Mouse (Mus musculus) erythroblast, embryonic 14.5 days (primary cell): ENCODE measurements around the gene Kctd2. TPM values are rescaled to one million over a fixed set of nuclear protein-coding genes. Genes with fewer than 3 reads are reported as not detected.
"Not testable (repeated sequence)": the region's sequence is repeated elsewhere in the genome, so short reads cannot be mapped to it uniquely, and the experiment has no call there.

Source experiments
- H3K27me3 ChIP-seq: 2 replicates; pipeline ENCODE4 v1.6.1; 2012; ENCODE audit warnings: inconsistent platforms; ENCODE audit not compliant: control insufficient read depth
- H3K36me3 ChIP-seq: 2 replicates; pipeline ENCODE4 v1.6.1; 2012; ENCODE audit warnings: mild to moderate bottlenecking, inconsistent platforms; ENCODE audit not compliant: control insufficient read depth
- H3K4me1 ChIP-seq: 2 replicates; pipeline ENCODE4 v1.6.1; 2012; ENCODE audit warnings: inconsistent platforms; ENCODE audit not compliant: control insufficient read depth
- H3K4me3 ChIP-seq: replicated peaks from 2 replicates; pipeline ENCODE3; 2012; ENCODE audit warnings: moderate library complexity, mild to moderate bottlenecking, inconsistent platforms
- H3K9me3 ChIP-seq: 2 replicates; pipeline ENCODE4 v1.6.1; 2012; ENCODE audit warnings: low read length, inconsistent platforms, mixed read lengths; ENCODE audit not compliant: control insufficient read depth
- GATA1 ChIP-seq: IDR thresholded peaks from 2 replicates; pipeline ENCODE4 v1.6.1; 2012; ENCODE audit warnings: low read length, inconsistent platforms, mixed read lengths
- TAL1 ChIP-seq: IDR thresholded peaks from 3 replicates; pipeline ENCODE4 v1.6.1; 2012; ENCODE audit warnings: low read length, inconsistent platforms, mixed read lengths
- polyA plus RNA-seq: library from polyadenylated mRNA; stranded (reverse); fragments of >175 nt; gene quantifications from 2 replicates; pipeline ENCODE4 v1.2.3, GENCODE M21; 2012

The Kctd2 gene
- polyA plus RNA-seq, 1 experiment = 1.3 TPM

GRCm38 (mm10) chr11:115475025-115475757 lies 55.3 kb downstream of the Kctd2 start, which contains the start of gene Armc7:
TSS of gene Armc7 (plus strand) at chr11:115475667.
- Histone ChIP-seq H3K4me3 (peak within 1 kb of the TSS; percentile 88), H3K4me1 (peaks cover 50% of the 10 kb centered on the region)
- TF ChIP-seq GATA1 = no peak
- no peak for TF ChIP-seq TAL1

GRCm38 (mm10) chr11:115475758-115476237 lies 55.9 kb downstream of the Kctd2 start:
- no peaks in the 10 kb centered on the region for H3K27me3 ChIP-seq
- H3K4me3 ChIP-seq = peak overlapping the region; percentile 88
- peaks cover 50% of the 10 kb centered on the region for H3K4me1 ChIP-seq
- no peaks in the 10 kb centered on the region for H3K9me3 ChIP-seq
- peaks cover 7% of the 10 kb centered on the region for H3K36me3 ChIP-seq
- TF ChIP-seq GATA1 (no peak), TAL1 (no peak)

More at GRCm38 (mm10) chr11:115475025-115475757, 55.3 kb downstream of the Kctd2 start, which contains the start of gene Armc7:
- H3K27me3 ChIP-seq = no peaks in the 10 kb centered on the region
- peaks cover 5% of the 10 kb centered on the region for H3K36me3 ChIP-seq
- no peaks in the 10 kb centered on the region for H3K9me3 ChIP-seq

- not testable (repeated sequence) for H3K36me3 ChIP-seq, H3K9me3 ChIP-seq
- peaks cover 50% of the 10 kb centered on the region for H3K4me1 ChIP-seq
Observed at GRCm38 (mm10) chr11:115476630-115477029, 56.7 kb downstream of the Kctd2 start.

DNA sequence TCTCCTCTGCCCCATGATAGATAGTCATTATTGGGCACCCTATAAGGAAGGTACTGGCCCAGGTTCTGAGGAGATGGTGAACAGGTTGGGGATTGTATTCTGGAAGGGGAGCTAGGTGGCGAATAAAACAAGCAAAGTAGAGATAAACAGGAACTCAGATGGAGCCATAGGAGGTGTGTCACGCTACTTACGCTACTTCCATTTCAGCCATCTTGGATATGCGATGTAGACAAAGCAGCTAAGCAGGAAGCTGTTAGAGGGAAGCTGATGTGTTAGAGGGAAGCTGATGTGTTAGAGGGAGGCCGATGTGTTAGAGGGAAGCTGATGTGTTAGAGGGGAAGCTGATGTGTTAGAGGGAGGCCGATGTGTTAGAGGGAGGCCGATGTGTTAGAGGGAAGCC lies 57.5 kb downstream of the Kctd2 start:
- not testable (repeated sequence) for H3K27me3 ChIP-seq, H3K4me3 ChIP-seq, H3K9me3 ChIP-seq, H3K36me3 ChIP-seq
- H3K4me1 ChIP-seq = peaks cover 50% of the 10 kb centered on the region

More at GRCm38 (mm10) chr11:115476630-115477029, 56.7 kb downstream of the Kctd2 start:
- H3K4me3 ChIP-seq = peak overlapping the region; percentile 88
- H3K27me3 ChIP-seq = not testable (repeated sequence)

DNA sequence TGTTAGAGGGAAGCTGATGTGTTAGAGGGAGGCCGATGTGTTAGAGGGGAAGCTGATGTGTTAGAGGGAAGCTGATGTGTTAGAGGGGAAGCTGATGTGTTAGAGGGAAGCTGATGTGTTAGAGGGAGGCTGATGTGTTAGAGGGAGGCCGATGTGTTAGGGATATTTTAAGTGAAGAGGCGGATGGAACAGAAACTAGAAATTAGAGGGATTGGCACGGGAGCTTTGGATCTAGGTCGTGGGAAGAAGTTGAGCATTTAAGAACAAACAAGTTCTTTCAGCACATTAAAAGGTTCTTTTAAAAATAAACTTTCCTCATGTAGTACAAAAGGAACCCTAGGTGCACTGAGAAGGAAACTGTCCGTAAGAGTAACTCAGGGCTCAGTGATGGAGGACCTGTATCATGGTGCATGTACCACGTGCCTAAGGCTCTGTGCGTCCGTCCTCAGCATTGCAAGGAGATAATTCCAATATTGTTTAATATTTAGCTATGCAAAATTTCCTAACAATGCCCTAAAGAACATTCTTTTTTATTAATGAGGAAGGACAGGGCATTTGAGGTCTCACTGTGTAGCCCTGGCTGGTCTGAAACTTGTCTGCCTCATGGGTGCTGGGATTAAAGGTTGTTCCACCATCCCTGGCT lies 58.5 kb downstream of the Kctd2 start:
- no peaks in the 10 kb centered on the region for H3K27me3 ChIP-seq
- no peaks in the 10 kb centered on the region for H3K9me3 ChIP-seq
- peaks cover 7% of the 10 kb centered on the region for H3K36me3 ChIP-seq
- peaks cover 46% of the 10 kb centered on the region for H3K4me1 ChIP-seq
- no peak overlapping the region for H3K4me3 ChIP-seq
- no peak for TF ChIP-seq TAL1
- TF ChIP-seq GATA1 = no peak

Other genes with a start within 250 kb of the Kctd2 start
- 0.21 and 0.29 TPM in 2 replicates for gene Tmem104, start 232.6 kb upstream of the Kctd2 start, polyA plus RNA-seq
- gene Nat9, start 232.3 kb upstream of the Kctd2 start, polyA plus RNA-seq = 0.99 and 1.5 TPM in 2 replicates
- gene Grin2c, start 152.9 kb upstream of the Kctd2 start, polyA plus RNA-seq = 0.01 TPM in 2 replicates
- 1.3 and 1.5 TPM in 2 replicates for gene Fdxr, start 143.1 kb upstream of the Kctd2 start, polyA plus RNA-seq
- gene Fads6, start 122.5 kb upstream of the Kctd2 start, polyA plus RNA-seq = 0.01 TPM in 1 of 2 replicates, not detected in the other
- gene Otop2, start 113.0 kb upstream of the Kctd2 start, polyA plus RNA-seq = not detected in 2 replicates
- not detected in 2 replicates for gene Ush1g, start 98.1 kb upstream of the Kctd2 start, polyA plus RNA-seq
- not detected in 2 replicates for gene Otop3, start 85.4 kb upstream of the Kctd2 start, polyA plus RNA-seq
- gene Hid1, start 52.4 kb upstream of the Kctd2 start, polyA plus RNA-seq = 0.03 TPM in 1 of 2 replicates, not detected in the other
- 0.01 TPM in 1 of 2 replicates, not detected in the other for gene Cdr2l, start 38.2 kb upstream of the Kctd2 start, polyA plus RNA-seq
- gene Mrpl58, start 16.4 kb upstream of the Kctd2 start, polyA plus RNA-seq = 5.7 and 6.6 TPM in 2 replicates
- gene Atp5h, start 166 bp upstream of the Kctd2 start, polyA plus RNA-seq = 19.5 and 23.1 TPM in 2 replicates
- gene Trim80, start 20.4 kb downstream of the Kctd2 start, polyA plus RNA-seq = not detected in 2 replicates
- gene Slc16a5, start 42.3 kb downstream of the Kctd2 start, polyA plus RNA-seq = 0.02 TPM in 1 of 2 replicates, not detected in the other
- 0.73 and 0.87 TPM in 2 replicates for gene Armc7, start 55.5 kb downstream of the Kctd2 start, polyA plus RNA-seq
- 4.8 and 6.4 TPM in 2 replicates for gene Nt5c, start 71.7 kb downstream of the Kctd2 start, polyA plus RNA-seq
- gene Jpt1, start 94.3 kb downstream of the Kctd2 start, polyA plus RNA-seq = 82.3 and 86.6 TPM in 2 replicates
- 31.3 and 32.9 TPM in 2 replicates for gene Sumo2, start 116.1 kb downstream of the Kctd2 start, polyA plus RNA-seq
- 2.8 and 4.0 TPM in 2 replicates for gene Nup85, start 144.3 kb downstream of the Kctd2 start, polyA plus RNA-seq
- 5.1 and 6.7 TPM in 2 replicates for gene Mrps7, start 183.8 kb downstream of the Kctd2 start, polyA plus RNA-seq
- 0.78 and 0.93 TPM in 2 replicates for gene Gga3, start 183.9 kb downstream of the Kctd2 start, polyA plus RNA-seq
- gene Mif4gd, start 192.8 kb downstream of the Kctd2 start, polyA plus RNA-seq = 3.6 and 4.8 TPM in 2 replicates
- 0.99 and 1.3 TPM in 2 replicates for gene Slc25a19, start 208.2 kb downstream of the Kctd2 start, polyA plus RNA-seq